Mouse (Mus musculus) heart, postnatal 0 days (tissue): ENCODE measurements at regions not wholly inside any gene's neighbourhood (a gene's known extent, or its start where the extent isn't known, plus 50 kb on each side); places are given as distances from the start of the nearest gene placed in this dataset.

Experiments
- ATAC-seq: fragments of 200-750 bp; cut with Nextera tagmentation; 2 replicates; pipeline ENCODE4 v1.8.0; 2017; ENCODE audit warnings: low read depth, moderate number of reproducible peaks, moderate library complexity; ENCODE audit not compliant: insufficient read depth
- DNase-seq: peaks from one replicate; pipeline ENCODE4 v3.0.0-alpha.2; 2016; ENCODE audit warnings: low spot score
- H3K27ac ChIP-seq: fragments of 300-500 bp; sonication (generic); 2 replicates; pipeline ENCODE4 v1.5.1; 2014; ENCODE audit warnings: low read depth, mild to moderate bottlenecking
- H3K27me3 ChIP-seq: fragments of 300-500 bp; sonication (generic); 2 replicates; pipeline ENCODE4 v1.6.1; 2014; ENCODE audit warnings: low read length, mixed read lengths; ENCODE audit not compliant: control insufficient read depth, insufficient read depth
- H3K36me3 ChIP-seq: fragments of 300-500 bp; sonication (generic); replicated peaks from 2 replicates; pipeline ENCODE4 v1.6.1; 2014; ENCODE audit warnings: low read length, mixed read lengths; ENCODE audit not compliant: control insufficient read depth, insufficient read depth
- H3K4me1 ChIP-seq: fragments of 300-500 bp; sonication (generic); 2 replicates; pipeline ENCODE4 v1.6.1; 2014; ENCODE audit warnings: antibody characterized with exemption; ENCODE audit not compliant: control insufficient read depth, insufficient read depth
- H3K4me2 ChIP-seq: fragments of 300-500 bp; sonication (generic); 2 replicates; pipeline ENCODE4 v1.6.1; 2014; ENCODE audit warnings: low read depth, mild to moderate bottlenecking, low read length, moderate library complexity
- H3K4me3 ChIP-seq: fragments of 300-500 bp; sonication (generic); 2 replicates; pipeline ENCODE4 v1.5.1; 2014; ENCODE audit warnings: low read depth, low read length
- H3K9ac ChIP-seq: fragments of 300-500 bp; sonication (generic); replicated peaks from 2 replicates; pipeline ENCODE4 v1.6.1; 2014; ENCODE audit warnings: low read depth, low read length, mixed read lengths
- H3K9me3 ChIP-seq: fragments of 300-500 bp; sonication (generic); replicated peaks from 2 replicates; pipeline ENCODE4 v1.6.1; 2016; ENCODE audit warnings: low read length; ENCODE audit not compliant: control insufficient read depth
- CTCF ChIP-seq: IDR thresholded peaks from 2 replicates; pipeline ENCODE4 v1.5.1; 2016; ENCODE audit warnings: antibody characterized with exemption, control low read depth, low read depth
- EP300 ChIP-seq: IDR thresholded peaks from 2 replicates; pipeline ENCODE4 v1.6.1; 2016; ENCODE audit warnings: antibody characterized with exemption, low read depth
- WGBS: fragments of 180-500 bp; shearing (Covaris S2); extraction: QIAGEN DNeasy Blood & Tissue Kit; methylation state at CpG from one replicate; pipeline ENCODE4 v1.1.7; 2014; 5-methylcytosine and 5-hydroxymethylcytosine counted together

DNA sequence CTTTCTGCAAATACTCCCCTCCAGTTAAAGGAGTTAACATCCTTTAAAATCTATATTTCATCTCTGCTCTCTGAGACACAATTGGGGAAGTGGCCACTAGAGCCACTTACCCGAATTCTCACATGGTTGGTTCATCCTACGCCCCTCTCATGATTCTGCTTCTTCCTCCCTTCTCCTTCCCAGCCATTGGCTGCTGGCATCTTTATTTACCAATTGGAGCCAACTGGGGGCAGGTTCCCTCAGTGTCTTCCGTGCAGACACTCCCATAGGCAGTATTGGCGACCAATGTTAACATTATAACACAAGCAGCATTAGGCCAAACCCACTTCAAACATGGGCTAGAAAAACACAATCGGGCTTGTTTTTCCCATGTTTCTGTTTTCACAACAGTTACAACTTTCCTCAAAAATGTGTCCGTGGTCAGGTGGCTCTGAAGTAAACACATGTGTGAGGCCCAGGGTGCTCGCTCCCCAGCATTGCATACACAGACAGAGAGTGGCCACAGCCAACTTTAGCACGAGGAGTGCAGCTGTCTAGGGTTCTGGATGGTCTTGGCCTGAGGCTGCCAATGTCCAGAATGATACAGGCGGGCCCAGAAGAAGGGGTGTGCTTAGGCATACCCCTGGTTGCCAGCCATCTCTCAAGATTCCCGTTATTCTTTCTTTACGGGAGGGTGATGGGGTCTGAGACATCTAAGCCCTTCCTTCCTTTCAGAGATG, 119.1 kb downstream of the Zfp706 start:
- DNase-seq (no peak), ATAC-seq (no peak)
- WGBS = 86% methylated on average over 11 of the region's 11 CpGs
- Histone ChIP-seq H3K4me1 (0 out of 2 replicates have a peak, but pooled peaks cover 7% of the 10 kb centered on the region), H3K9ac (no peak overlapping the region), H3K27me3 (no peaks in the 10 kb centered on the region), H3K36me3 (no peaks in the 10 kb centered on the region), H3K9me3 (no peaks in the 10 kb centered on the region), H3K27ac (no peak overlapping the region), H3K4me3 (no peak overlapping the region), H3K4me2 (no peak overlapping the region)
- TF ChIP-seq EP300 (no peak), CTCF (no peak)

DNA sequence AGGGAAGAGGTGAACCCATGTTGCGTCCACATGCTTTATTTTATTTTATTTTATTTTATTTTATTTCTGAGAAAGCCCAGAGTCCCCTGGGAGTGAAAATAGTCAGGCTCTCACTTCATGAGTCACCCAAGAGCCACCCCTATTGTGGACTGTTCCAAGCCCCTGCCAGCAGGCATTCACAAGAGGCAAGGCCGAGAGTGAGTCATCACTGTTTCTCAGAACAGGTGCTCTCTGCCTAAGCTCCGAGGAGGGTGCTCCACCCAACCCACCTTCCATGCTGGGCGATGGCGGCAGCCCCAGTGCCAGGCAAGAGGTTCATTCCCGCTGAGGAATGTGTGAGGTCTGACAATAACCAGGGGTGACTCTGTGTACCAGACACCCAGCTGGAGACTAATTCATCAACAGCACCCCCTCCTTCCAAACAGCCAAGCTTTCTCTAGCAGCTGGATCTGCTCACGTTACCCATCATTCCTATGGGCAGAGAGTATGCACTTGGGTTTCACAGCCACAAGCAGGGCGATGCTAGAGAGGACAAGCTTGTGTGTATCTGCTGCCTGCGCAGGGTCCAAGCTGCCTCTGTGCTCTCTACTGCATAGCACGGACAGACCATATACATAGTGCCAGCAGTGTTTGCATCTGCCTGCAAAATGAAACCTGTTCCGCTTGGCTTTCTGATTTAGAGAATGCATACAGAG, 122.8 kb downstream of the Zfp706 start:
- ATAC-seq (peak; percentile 33; the same call in 1 of the 2 replicates), DNase-seq (no peak)
- Histone ChIP-seq H3K36me3 (no peaks in the 10 kb centered on the region), H3K9me3 (no peaks in the 10 kb centered on the region), H3K4me3 (no peak overlapping the region), H3K9ac (no peak overlapping the region), H3K4me2 (no peak overlapping the region), H3K27me3 (no peaks in the 10 kb centered on the region), H3K27ac (no peak overlapping the region), H3K4me1 (0 out of 2 replicates have a peak, but pooled peaks cover 7% of the 10 kb centered on the region)
- TF ChIP-seq EP300 = no peak
- no peak for TF ChIP-seq CTCF
- 56% methylated on average over 11 of the region's 11 CpGs for WGBS

DNA sequence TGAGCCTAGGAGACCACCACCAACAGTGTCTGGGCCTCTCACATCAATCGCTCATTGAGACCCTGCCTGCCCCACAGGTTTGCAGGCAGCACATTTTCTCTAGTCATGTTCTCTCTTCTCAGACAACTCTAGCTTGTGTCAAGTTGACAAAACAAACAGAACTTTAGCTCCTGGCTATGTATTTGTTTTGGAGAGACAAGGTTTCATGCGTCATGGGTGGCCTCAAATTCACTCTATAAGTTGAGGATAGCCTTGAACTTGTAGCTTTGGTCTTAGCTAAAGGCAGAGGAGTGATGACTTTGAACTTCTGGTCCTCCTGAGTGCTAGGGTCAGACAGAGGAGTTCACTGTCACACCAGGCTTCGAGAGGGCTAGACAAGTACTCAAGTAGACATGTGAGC, 123.5 kb downstream of the Zfp706 start:
- no peaks in the 10 kb centered on the region for H3K9me3 ChIP-seq
- no peaks in the 10 kb centered on the region for H3K27me3 ChIP-seq
- no peak overlapping the region for H3K27ac ChIP-seq
- DNase-seq (no peak), ATAC-seq (no peak)
- 92% methylated on average over 3 of the region's 3 CpGs for WGBS
- no peaks in the 10 kb centered on the region for H3K36me3 ChIP-seq
- no peak overlapping the region for H3K4me2 ChIP-seq
- 0 out of 2 replicates have a peak, but pooled peaks cover 7% of the 10 kb centered on the region for H3K4me1 ChIP-seq
- no peak overlapping the region for H3K9ac ChIP-seq
- TF ChIP-seq EP300 = no peak
- no peak for TF ChIP-seq CTCF
- H3K4me3 ChIP-seq = no peak overlapping the region

- H3K27me3 ChIP-seq = no peaks in the 10 kb centered on the region
- H3K4me2 ChIP-seq = no peak overlapping the region
- H3K9ac ChIP-seq = no peak overlapping the region
- TF ChIP-seq CTCF (no peak), EP300 (no peak)
- DNase-seq = no peak
- H3K9me3 ChIP-seq = no peaks in the 10 kb centered on the region
- ATAC-seq = no peak
- H3K27ac ChIP-seq = no peak overlapping the region
- H3K4me1 ChIP-seq = peaks cover 13% of the 10 kb centered on the region; the same call in 1 of the 2 replicates
- H3K4me3 ChIP-seq = no peak overlapping the region
- H3K36me3 ChIP-seq = no peaks in the 10 kb centered on the region
- 89% methylated on average over 6 of the region's 6 CpGs for WGBS
Measured at GRCm38 (mm10) chr15:36883156-36883555, 124.4 kb downstream of the Zfp706 start.

GRCm38 (mm10) chr15:36881576-36881975, 126.0 kb downstream of the Zfp706 start:
- no peak overlapping the region for H3K27ac ChIP-seq
- DNase-seq = no peak
- no peak overlapping the region for H3K4me2 ChIP-seq
- H3K4me1 ChIP-seq = peaks cover 15% of the 10 kb centered on the region; the same call in 1 of the 2 replicates
- H3K9ac ChIP-seq = no peak overlapping the region
- H3K9me3 ChIP-seq = no peaks in the 10 kb centered on the region
- no peak for TF ChIP-seq CTCF
- no peak for TF ChIP-seq EP300
- H3K36me3 ChIP-seq = no peaks in the 10 kb centered on the region
- WGBS = 88% methylated on average over 2 of the region's 2 CpGs
- no peak for ATAC-seq
- H3K27me3 ChIP-seq = no peaks in the 10 kb centered on the region
- no peak overlapping the region for H3K4me3 ChIP-seq
